Mouse (Mus musculus) CH12.LX (cell line): ENCODE measurements around the gene Lrrfip1. TPM values are rescaled to one million over a fixed set of nuclear protein-coding genes. Genes with fewer than 3 reads are reported as not detected.

ENCODE experiments used
- DNase-seq: peaks from one replicate; pipeline ENCODE4 v3.0.0-alpha.2; 2013; ENCODE audit errors: extremely low read depth
- H3K27ac ChIP-seq: 2 replicates; pipeline ENCODE4 v1.5.1; 2012; ENCODE audit warnings: low read depth, mild to moderate bottlenecking, control low read depth, moderate library complexity; ENCODE audit not compliant: insufficient read depth
- H3K27me3 ChIP-seq: replicated peaks from 2 replicates; pipeline ENCODE3; 2012; ENCODE audit warnings: inconsistent platforms
- H3K36me3 ChIP-seq, 2 experiments: replicated peaks in 1 of 2; 2 replicates each; pipeline versions ENCODE3 to v1.6.1; 2012; ENCODE audit warnings: inconsistent platforms in 1 of 2, low read length in 1 of 2, mild to moderate bottlenecking in 1 of 2, mixed read lengths in 1 of 2, moderate library complexity in 1 of 2; ENCODE audit not compliant: control insufficient read depth in 1 of 2, insufficient read depth in 1 of 2
- H3K4me1 ChIP-seq, 2 experiments: 2 replicates each; pipeline ENCODE4 v1.6.1; 2012; ENCODE audit warnings: inconsistent platforms in 1 of 2, moderate library complexity in 1 of 2; ENCODE audit not compliant: insufficient read depth in 2 of 2, control insufficient read depth in 1 of 2
- H3K4me2 ChIP-seq: 2 replicates; pipeline ENCODE4 v1.6.1; 2012; ENCODE audit warnings: low read depth, mild to moderate bottlenecking, control low read depth; ENCODE audit not compliant: poor library complexity, insufficient read depth, severe bottlenecking
- H3K4me3 ChIP-seq, 3 experiments: fragments of 150-350 bp in 1 of 3; sonication (generic) in 1 of 3; replicated peaks in 1 of 3; 2 replicates each; pipeline versions ENCODE3 to v1.5.1; 2011 to 2012; ENCODE audit warnings: low read depth in 2 of 3, low read length in 2 of 3, mild to moderate bottlenecking in 2 of 3, moderate library complexity in 2 of 3, control low read depth in 1 of 3, improper control_type of control experiment in 1 of 3, inconsistent platforms in 1 of 3, mixed read lengths in 1 of 3; ENCODE audit not compliant: poor library complexity in 1 of 3
- H3K79me2 ChIP-seq: replicated peaks from 2 replicates; pipeline ENCODE4 v1.6.1; 2012; ENCODE audit warnings: mild to moderate bottlenecking, moderate library complexity; ENCODE audit not compliant: control insufficient read depth, poor library complexity, insufficient read depth, severe bottlenecking; ENCODE audit errors: extremely low read depth
- H3K9ac ChIP-seq: 2 replicates; pipeline ENCODE4 v1.6.1; 2012; ENCODE audit warnings: low read depth, mild to moderate bottlenecking, control low read depth, moderate library complexity; ENCODE audit not compliant: insufficient read depth
- H3K9me3 ChIP-seq: replicated peaks from 2 replicates; pipeline ENCODE3; 2012; ENCODE audit warnings: low read length, inconsistent platforms, mixed read lengths
- BHLHE40 ChIP-seq: IDR thresholded peaks from 2 replicates; pipeline ENCODE4 v1.6.1; 2011; ENCODE audit warnings: mild to moderate bottlenecking, low read depth, low read length, improper control_type of control experiment
- CHD1 ChIP-seq: IDR thresholded peaks from 2 replicates; pipeline ENCODE4 v1.6.1; 2012; ENCODE audit warnings: low read depth, low read length, improper control_type of control experiment, inconsistent platforms
- CHD2 ChIP-seq: IDR thresholded peaks from 2 replicates; pipeline ENCODE4 v1.6.1; 2011; ENCODE audit warnings: low read length, improper control_type of control experiment
- ETS1 ChIP-seq: conservative IDR thresholded peaks from 2 replicates; pipeline ENCODE4 v1.6.1; 2012; ENCODE audit warnings: low read depth, mild to moderate bottlenecking, inconsistent platforms, low read length, improper control_type of control experiment, moderate library complexity
- HCFC1 ChIP-seq: IDR thresholded peaks from 2 replicates; pipeline ENCODE4 v1.6.1; 2012; ENCODE audit warnings: low read depth, mild to moderate bottlenecking, inconsistent platforms, low read length, improper control_type of control experiment
- JUN ChIP-seq: IDR thresholded peaks from 2 replicates; pipeline ENCODE4 v1.6.1; 2011; ENCODE audit warnings: low read depth, mild to moderate bottlenecking, low read length, improper control_type of control experiment, moderate library complexity; ENCODE audit not compliant: insufficient read depth
- KAT2A ChIP-seq: IDR thresholded peaks from 2 replicates; pipeline ENCODE4 v1.6.1; 2012; ENCODE audit warnings: low read length, improper control_type of control experiment, inconsistent platforms; ENCODE audit not compliant: insufficient replicate concordance
- MAFK ChIP-seq: IDR thresholded peaks from 2 replicates; pipeline ENCODE4 v1.6.1; 2011; ENCODE audit warnings: low read length, improper control_type of control experiment; ENCODE audit not compliant: insufficient replicate concordance
- MAX ChIP-seq: IDR thresholded peaks from 2 replicates; pipeline ENCODE4 v1.6.1; 2011; ENCODE audit warnings: low read length, improper control_type of control experiment
- MAZ ChIP-seq: IDR thresholded peaks from 2 replicates; pipeline ENCODE4 v1.6.1; 2012; ENCODE audit warnings: low read depth, mild to moderate bottlenecking, inconsistent platforms, low read length, improper control_type of control experiment, moderate library complexity
- MEF2A ChIP-seq: IDR thresholded peaks from 2 replicates; pipeline ENCODE4 v1.6.1; 2014; ENCODE audit warnings: low read depth, mild to moderate bottlenecking, inconsistent platforms, low read length, improper control_type of control experiment, borderline replicate concordance
- MXI1 ChIP-seq: IDR thresholded peaks from 2 replicates; pipeline ENCODE4 v1.6.1; 2011; ENCODE audit warnings: mild to moderate bottlenecking, low read depth, low read length, improper control_type of control experiment
- MYC ChIP-seq: IDR thresholded peaks from 2 replicates; pipeline ENCODE4 v1.6.1; 2011; ENCODE audit warnings: low read depth, mild to moderate bottlenecking, improper control_type of control experiment, low read length
- NELFE ChIP-seq: IDR thresholded peaks from 2 replicates; pipeline ENCODE4 v1.6.1; 2011; ENCODE audit warnings: low read depth, low read length, improper control_type of control experiment
- PAX5 ChIP-seq: IDR thresholded peaks from 2 replicates; pipeline ENCODE4 v1.6.1; 2012; ENCODE audit warnings: low read length, inconsistent platforms, mixed read lengths
- POLR2A ChIP-seq: IDR thresholded peaks from 2 replicates; pipeline ENCODE4 v1.6.1; 2011; ENCODE audit warnings: low read depth, mild to moderate bottlenecking, improper control_type of control experiment, low read length
- RAD21 ChIP-seq: IDR thresholded peaks from 2 replicates; pipeline ENCODE4 v1.6.1; 2011; ENCODE audit warnings: low read depth, mild to moderate bottlenecking, low read length, improper control_type of control experiment, moderate library complexity
- RCOR1 ChIP-seq: conservative IDR thresholded peaks from 2 replicates; pipeline ENCODE4 v1.6.1; 2012; ENCODE audit warnings: low read depth, mild to moderate bottlenecking, inconsistent platforms, low read length, improper control_type of control experiment
- SIN3A ChIP-seq: IDR thresholded peaks from 2 replicates; pipeline ENCODE4 v1.6.1; 2012; ENCODE audit warnings: low read length, improper control_type of control experiment, inconsistent platforms
- TCF12 ChIP-seq: IDR thresholded peaks from 2 replicates; pipeline ENCODE4 v1.6.1; 2014; ENCODE audit warnings: low read depth, mild to moderate bottlenecking, inconsistent platforms, low read length, improper control_type of control experiment
- UBTF ChIP-seq: IDR thresholded peaks from 2 replicates; pipeline ENCODE4 v1.6.1; 2012; ENCODE audit warnings: low read depth, mild to moderate bottlenecking, inconsistent platforms, low read length, improper control_type of control experiment, moderate library complexity
- USF1 ChIP-seq: IDR thresholded peaks from 2 replicates; pipeline ENCODE4 v1.6.1; 2014; ENCODE audit warnings: low read depth, mild to moderate bottlenecking, inconsistent platforms, low read length, improper control_type of control experiment
- ZC3H11A ChIP-seq: IDR thresholded peaks from 2 replicates; pipeline ENCODE4 v1.6.1; 2012; ENCODE audit warnings: low read depth, mild to moderate bottlenecking, inconsistent platforms, low read length, improper control_type of control experiment
- ZKSCAN1 ChIP-seq: IDR thresholded peaks from 2 replicates; pipeline ENCODE4 v1.6.1; 2012; ENCODE audit warnings: low read depth, inconsistent platforms, low read length, improper control_type of control experiment, borderline replicate concordance
- dilution Hi-C: fragments of 300-500 bp; cut with MboI; formaldehyde crosslinking; loops from 2 replicates; pipeline ENCODE4 v1.14.3; 2020; ENCODE audit warnings: low sequenced_read_pairs; ENCODE audit not compliant: extremely low pct_unique_long_range_greater_than_20kb, extremely low pct_ligation_motif_present
- in situ Hi-C: fragments of 300-500 bp; cut with MboI; formaldehyde crosslinking; loops from 3 replicates; pipeline ENCODE4 v1.14.3; 2019; ENCODE audit warnings: low sequenced_read_pairs, low pct_ligation_motif_present, low pct_unique_long_range_greater_than_20kb, mixed read lengths
- polyA plus RNA-seq: library from polyadenylated mRNA; unstranded; fragments of >175 nt; gene quantifications from 2 replicates; pipeline ENCODE4 v1.2.1, GENCODE M21; 2012; ENCODE audit warnings: low read depth; ENCODE audit not compliant: insufficient read length
- total RNA-seq, 2 experiments: library from RNA; depleted of rRNA; stranded (reverse); fragments of 300-350 nt in 1 of 2; fragments of >200 nt in 1 of 2; gene quantifications; 2 replicates each; pipeline ENCODE4 v1.2.3; 2012 to 2014

Gene Lrrfip1
- total and polyA plus RNA-seq, 3 experiments: 17.2 to 30.5 (median 19.1) TPM

- TF ChIP-seq ZKSCAN1 (no peak), ZC3H11A (no peak), RAD21 (no peak), MEF2A (no peak), TCF12 (no peak), RCOR1 (no peak), HCFC1 (no peak), USF1 (no peak), PAX5 (no peak), NELFE (no peak), KAT2A (no peak), POLR2A (no peak)
- Histone ChIP-seq H3K79me2 (no peaks in the 10 kb centered on the region), H3K27ac (no peak overlapping the region), H3K9ac (no peak overlapping the region), H3K4me3 (no peak overlapping the region), H3K4me2 (no peak overlapping the region), H3K9me3 (no peaks in the 10 kb centered on the region), H3K36me3 (peaks cover 0 to 58% of the 10 kb centered on the region in 2 experiments), H3K4me1 (peaks cover 5 to 55% of the 10 kb centered on the region in 2 experiments; a peak in 2 of 4 replicates), H3K27me3 (no peaks in the 10 kb centered on the region)
- in situ Hi-C loops: no loop called here
- dilution Hi-C loops: no loop called here
- DNase-seq: no peak
Measured at GRCm38 (mm10) chr1:91095258-91095657, 96.7 kb downstream of the Lrrfip1 start.

- dilution Hi-C loops: no loop called here
- no peak for TF ChIP-seq BHLHE40
- TF ChIP-seq UBTF: no peak
- TF ChIP-seq PAX5: no peak
- TF ChIP-seq MAZ: no peak
- no peak for TF ChIP-seq ZKSCAN1
- TF ChIP-seq SIN3A: no peak
- TF ChIP-seq CHD2: no peak
- no peak for TF ChIP-seq HCFC1
- no peak for TF ChIP-seq ETS1
- TF ChIP-seq JUN: no peak
- TF ChIP-seq CHD1: no peak
- TF ChIP-seq MXI1: no peak
- TF ChIP-seq MYC: no peak
- TF ChIP-seq MAFK: no peak
- no peak for TF ChIP-seq TCF12
- no peak for TF ChIP-seq MAX
- TF ChIP-seq, all 38 proteins: peak for 0
- H3K4me2 ChIP-seq: no peak overlapping the region
- H3K4me1 ChIP-seq: peaks cover 5 to 51% of the 10 kb centered on the region in 2 experiments; a peak in 2 of 4 replicates
- H3K9ac ChIP-seq: no peak overlapping the region
- in situ Hi-C loops: no loop called here
- no peaks in the 10 kb centered on the region for H3K27me3 ChIP-seq
- peaks cover under 1 to 59% of the 10 kb centered on the region in 2 experiments for H3K36me3 ChIP-seq
- no peak for DNase-seq
- H3K9me3 ChIP-seq: no peaks in the 10 kb centered on the region
- no peak overlapping the region for H3K27ac ChIP-seq
- no peak overlapping the region for H3K4me3 ChIP-seq
- H3K79me2 ChIP-seq: no peaks in the 10 kb centered on the region
Measured at GRCm38 (mm10) chr1:91095853-91096252, 97.3 kb downstream of the Lrrfip1 start.
